Mouse (Mus musculus) MEL (cell line): ENCODE results near the gene Hgfac. TPM values are rescaled to one million over a fixed set of nuclear protein-coding genes. Genes with fewer than 3 reads are reported as not detected.

Experiments
- DNase-seq: peaks from one replicate; pipeline ENCODE4 v3.0.0; 2011; ENCODE audit warnings: low read depth, low spot score
- H3K27ac ChIP-seq: 2 replicates; pipeline ENCODE4 v1.5.1; 2012; ENCODE audit warnings: low read depth, mild to moderate bottlenecking, control low read depth, low read length, moderate library complexity; ENCODE audit not compliant: control insufficient read depth
- H3K27me3 ChIP-seq, 2 experiments: fragments of 150-350 bp in 1 of 2; sonication (generic) in 1 of 2; 2 replicates each; pipeline ENCODE4 v1.6.1; 2012; ENCODE audit warnings: low read length in 2 of 2, mild to moderate bottlenecking in 2 of 2, improper control_type of control experiment in 1 of 2, moderate library complexity in 1 of 2; ENCODE audit not compliant: insufficient read depth in 2 of 2, control insufficient read depth in 1 of 2
- H3K36me3 ChIP-seq, 2 experiments: 2 replicates each; pipeline ENCODE4 v1.6.1; 2012 to 2014; ENCODE audit warnings: low read length in 2 of 2, improper control_type of control experiment in 1 of 2, inconsistent platforms in 1 of 2, mild to moderate bottlenecking in 1 of 2; ENCODE audit not compliant: insufficient read depth in 2 of 2, control insufficient read depth in 1 of 2
- H3K4me1 ChIP-seq, 2 experiments: fragments of 150-350 bp in 1 of 2; sonication (generic) in 1 of 2; 2 replicates each; pipeline ENCODE4 v1.6.1; 2012; ENCODE audit warnings: low read length in 2 of 2, improper control_type of control experiment in 1 of 2, mild to moderate bottlenecking in 1 of 2; ENCODE audit not compliant: insufficient read depth in 2 of 2, control insufficient read depth in 1 of 2
- H3K4me3 ChIP-seq, 2 experiments: fragments of 150-350 bp in 1 of 2; sonication (generic) in 1 of 2; 2 replicates each; pipeline ENCODE4 v1.5.1; 2012; ENCODE audit warnings: low read depth in 2 of 2, low read length in 2 of 2, mild to moderate bottlenecking in 2 of 2, moderate library complexity in 2 of 2, control low read depth in 1 of 2, improper control_type of control experiment in 1 of 2; ENCODE audit not compliant: control insufficient read depth in 1 of 2, insufficient read depth in 1 of 2
- H3K79me2 ChIP-seq: 2 replicates; pipeline ENCODE4 v1.6.1; 2012; ENCODE audit warnings: mild to moderate bottlenecking, low read length, moderate library complexity; ENCODE audit not compliant: control insufficient read depth, poor library complexity, insufficient read depth
- H3K9ac ChIP-seq: 2 replicates; pipeline ENCODE4 v1.6.1; 2012; ENCODE audit warnings: low read depth, mild to moderate bottlenecking, control low read depth, low read length, moderate library complexity; ENCODE audit not compliant: control insufficient read depth, poor library complexity, severe bottlenecking
- H3K9me3 ChIP-seq: fragments of 150-350 bp; sonication (generic); replicated peaks from 2 replicates; pipeline ENCODE4 v1.6.1; 2012; ENCODE audit warnings: mild to moderate bottlenecking, low read length, improper control_type of control experiment, moderate library complexity; ENCODE audit not compliant: insufficient read depth
- BHLHE40 ChIP-seq: IDR thresholded peaks from 2 replicates; pipeline ENCODE4 v1.6.1; 2012; ENCODE audit warnings: low read depth, mild to moderate bottlenecking, inconsistent platforms, low read length, improper control_type of control experiment, borderline replicate concordance
- CHD1 ChIP-seq: IDR thresholded peaks from 2 replicates; pipeline ENCODE4 v1.6.1; 2012; ENCODE audit warnings: low read depth, mild to moderate bottlenecking, inconsistent platforms, low read length, improper control_type of control experiment
- CHD2 ChIP-seq: IDR thresholded peaks from 2 replicates; pipeline ENCODE4 v1.6.1; 2011; ENCODE audit warnings: low read length, improper control_type of control experiment
- E2F4 ChIP-seq: IDR thresholded peaks from 2 replicates; pipeline ENCODE4 v1.6.1; 2011; ENCODE audit warnings: low read depth, low read length, improper control_type of control experiment, borderline replicate concordance
- ELF1 ChIP-seq: IDR thresholded peaks from 2 replicates; pipeline ENCODE4 v1.6.1; 2014; ENCODE audit warnings: low read depth, mild to moderate bottlenecking, inconsistent platforms, low read length, improper control_type of control experiment, moderate library complexity
- ETS1 ChIP-seq: IDR thresholded peaks from 2 replicates; pipeline ENCODE4 v1.6.1; 2012; ENCODE audit warnings: low read depth, mild to moderate bottlenecking, inconsistent platforms, low read length, improper control_type of control experiment, moderate library complexity
- GATA1 ChIP-seq: IDR thresholded peaks from 2 replicates; pipeline ENCODE4 v1.6.1; 2011; ENCODE audit warnings: low read depth, low read length, improper control_type of control experiment
- HCFC1 ChIP-seq: IDR thresholded peaks from 2 replicates; pipeline ENCODE4 v1.6.1; 2012; ENCODE audit warnings: low read depth, mild to moderate bottlenecking, inconsistent platforms, low read length, improper control_type of control experiment, moderate library complexity
- MAX ChIP-seq: IDR thresholded peaks from 2 replicates; pipeline ENCODE4 v1.6.1; 2011; ENCODE audit warnings: low read length, improper control_type of control experiment
- MAZ ChIP-seq: IDR thresholded peaks from 2 replicates; pipeline ENCODE4 v1.6.1; 2012; ENCODE audit warnings: low read depth, mild to moderate bottlenecking, inconsistent platforms, low read length, improper control_type of control experiment
- MEF2A ChIP-seq: IDR thresholded peaks from 2 replicates; pipeline ENCODE4 v1.6.1; 2014; ENCODE audit warnings: low read depth, mild to moderate bottlenecking, inconsistent platforms, low read length, improper control_type of control experiment; ENCODE audit not compliant: poor library complexity, insufficient replicate concordance, severe bottlenecking; ENCODE audit errors: extremely low read depth
- MYB ChIP-seq: IDR thresholded peaks from 2 replicates; pipeline ENCODE4 v1.6.1; 2011; ENCODE audit warnings: mild to moderate bottlenecking, low read depth, low read length, improper control_type of control experiment
- MYC ChIP-seq: IDR thresholded peaks from 2 replicates; pipeline ENCODE4 v1.6.1; 2011; ENCODE audit warnings: low read depth, mild to moderate bottlenecking, low read length, improper control_type of control experiment, moderate library complexity
- NELFE ChIP-seq: IDR thresholded peaks from 2 replicates; pipeline ENCODE4 v1.6.1; 2011; ENCODE audit warnings: low read depth, low read length, improper control_type of control experiment
- POLR2A ChIP-seq, 2 experiments: IDR thresholded peaks; 2 replicates each; pipeline ENCODE4 v1.6.1; 2011 to 2012; ENCODE audit warnings: low read length in 2 of 2, mild to moderate bottlenecking in 2 of 2, control low read depth in 1 of 2, improper control_type of control experiment in 1 of 2, low read depth in 1 of 2, moderate library complexity in 1 of 2; ENCODE audit not compliant: control insufficient read depth in 1 of 2, insufficient read depth in 1 of 2, poor library complexity in 1 of 2
- POLR2AphosphoS2 ChIP-seq: IDR thresholded peaks from 2 replicates; pipeline ENCODE4 v1.6.1; 2011; ENCODE audit warnings: low read length, improper control_type of control experiment
- POLR2AphosphoS5 ChIP-seq: IDR thresholded peaks from 2 replicates; pipeline ENCODE4 v1.6.1; 2012; ENCODE audit warnings: low read depth, borderline replicate concordance, mild to moderate bottlenecking, inconsistent platforms, low read length, moderate library complexity, mixed read lengths
- SIN3A ChIP-seq: IDR thresholded peaks from 2 replicates; pipeline ENCODE4 v1.6.1; 2012; ENCODE audit warnings: low read length, improper control_type of control experiment, inconsistent platforms
- SMC3 ChIP-seq: IDR thresholded peaks from 2 replicates; pipeline ENCODE4 v1.6.1; 2011; ENCODE audit warnings: low read depth, low read length, improper control_type of control experiment
- TAL1 ChIP-seq: IDR thresholded peaks from 2 replicates; pipeline ENCODE4 v1.6.1; 2012; ENCODE audit warnings: mild to moderate bottlenecking, inconsistent platforms, low read length, moderate library complexity, mixed read lengths
- UBTF ChIP-seq: IDR thresholded peaks from 2 replicates; pipeline ENCODE4 v1.6.1; 2012; ENCODE audit warnings: low read depth, mild to moderate bottlenecking, inconsistent platforms, low read length, improper control_type of control experiment, moderate library complexity, borderline replicate concordance; ENCODE audit not compliant: insufficient read depth
- USF1 ChIP-seq: IDR thresholded peaks from 2 replicates; pipeline ENCODE4 v1.6.1; 2014; ENCODE audit warnings: low read depth, mild to moderate bottlenecking, inconsistent platforms, low read length, improper control_type of control experiment, moderate library complexity
- USF2 ChIP-seq, 2 experiments: IDR thresholded peaks; 2 replicates each; pipeline ENCODE4 v1.6.1; 2011 to 2012; ENCODE audit warnings: improper control_type of control experiment in 2 of 2, low read length in 2 of 2, borderline replicate concordance in 1 of 2, inconsistent platforms in 1 of 2, low read depth in 1 of 2, mild to moderate bottlenecking in 1 of 2; ENCODE audit not compliant: insufficient read depth in 1 of 2
- ZC3H11A ChIP-seq: IDR thresholded peaks from 2 replicates; pipeline ENCODE4 v1.6.1; 2012; ENCODE audit warnings: low read depth, mild to moderate bottlenecking, inconsistent platforms, low read length, improper control_type of control experiment
- ZKSCAN1 ChIP-seq: IDR thresholded peaks from 2 replicates; pipeline ENCODE4 v1.6.1; 2012; ENCODE audit warnings: low read depth, mild to moderate bottlenecking, inconsistent platforms, low read length, improper control_type of control experiment, moderate library complexity
- ZNF384 ChIP-seq: IDR thresholded peaks from 2 replicates; pipeline ENCODE4 v1.6.1; 2012; ENCODE audit warnings: low read depth, mild to moderate bottlenecking, inconsistent platforms, low read length, improper control_type of control experiment
- polyA plus RNA-seq, 2 experiments: library from polyadenylated mRNA; stranded (reverse) in 1 of 2; unstranded in 1 of 2; fragments of >175 nt in 1 of 2; fragments of >200 nt in 1 of 2; gene quantifications; 2 replicates each; pipeline versions ENCODE4 v1.2.1 to v1.2.4; 2012; ENCODE audit warnings: low replicate concordance in 2 of 2, low read depth in 1 of 2; ENCODE audit not compliant: insufficient read length in 2 of 2, insufficient read depth in 1 of 2, missing spikeins in 1 of 2
- total RNA-seq: library from RNA; depleted of rRNA; stranded (reverse); fragments of 300-350 nt; gene quantifications from 2 replicates; pipeline ENCODE4 v1.2.3, GENCODE M21; 2012

Gene Hgfac
- total and polyA plus RNA-seq, 3 experiments, result 0.62 to 1.6 TPM; not detected in 1

GRCm38 (mm10) chr5:35004769-35005168 lies 36.5 kb upstream of the Hgfac start:
- Histone ChIP-seq H3K9me3 (no peaks in the 10 kb centered on the region), H3K36me3 (peaks cover 0 to 3% of the 10 kb centered on the region in 2 experiments; a peak in 1 of 4 replicates), H3K9ac (no peak overlapping the region), H3K79me2 (no peaks in the 10 kb centered on the region), H3K4me1 (peaks cover 0 to 6% of the 10 kb centered on the region in 2 experiments; a peak in 2 of 4 replicates), H3K4me3 (no peak overlapping the region), H3K27ac (no peak overlapping the region), H3K27me3 (no peaks in the 10 kb centered on the region)
- no peak for TF ChIP-seq POLR2A (IDR thresholded peaks at IDR 0.05; ENCODE audit: control insufficient read depth in 1 of 2, insufficient read depth in 1 of 2, low read depth in 1 of 2, low read length in 2 of 2, poor library complexity in 1 of 2)
- TF ChIP-seq ZC3H11A, result no peak
- TF ChIP-seq MEF2A, result no peak
- no peak for TF ChIP-seq GATA1
- no peak for TF ChIP-seq USF1
- no peak for TF ChIP-seq ELF1
- TF ChIP-seq USF2 (IDR thresholded peaks at IDR 0.05; ENCODE audit: borderline replicate concordance in 1 of 2, insufficient read depth in 1 of 2, low read depth in 1 of 2, low read length in 2 of 2), result no peak
- no peak for TF ChIP-seq MYB
- TF ChIP-seq POLR2AphosphoS2, result no peak
- no peak for TF ChIP-seq MYC
- TF ChIP-seq ETS1, result no peak
- TF ChIP-seq ZNF384, result no peak
- TF ChIP-seq SIN3A, result no peak
- no peak for TF ChIP-seq NELFE
- DNase-seq, result no peak

DNA sequence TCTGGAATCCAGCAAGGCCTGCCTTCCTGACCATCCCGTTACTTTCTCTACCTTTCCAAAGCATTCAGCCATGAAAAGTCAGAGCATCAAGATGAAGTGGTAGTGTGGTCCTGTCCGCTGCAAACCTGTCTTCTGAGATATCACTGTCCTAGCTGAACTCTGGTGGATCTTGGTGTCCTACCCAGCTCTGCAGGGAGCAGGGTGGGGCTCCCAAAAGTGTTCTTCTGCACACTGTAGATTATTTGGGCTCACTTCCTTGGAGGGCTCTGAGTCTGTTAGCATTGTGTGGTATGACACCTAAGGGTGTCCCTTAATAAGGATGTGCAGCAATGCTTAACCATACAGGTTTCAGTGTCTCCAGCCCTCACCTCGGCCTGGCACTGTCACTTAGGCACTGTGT lies 35.6 kb upstream of the Hgfac start:
- no peaks in the 10 kb centered on the region for H3K79me2 ChIP-seq
- no peak for DNase-seq
- H3K4me1 ChIP-seq, result peaks cover 0 to 6% of the 10 kb centered on the region in 2 experiments; a peak in 2 of 4 replicates

More for the DNA sequence above, 35.6 kb upstream of the Hgfac start:
- TF ChIP-seq CHD1 (no peak), SMC3 (no peak), ZNF384 (no peak), POLR2AphosphoS5 (no peak), SIN3A (no peak), MAX (no peak), TAL1 (no peak), MAZ (no peak), E2F4 (no peak), BHLHE40 (no peak), HCFC1 (no peak), ELF1 (no peak), UBTF (no peak), CHD2 (no peak), ZKSCAN1 (no peak)
- Histone ChIP-seq H3K9ac (no peak overlapping the region), H3K4me3 (no peak overlapping the region), H3K36me3 (peaks cover 0 to 3% of the 10 kb centered on the region in 2 experiments; a peak in 1 of 4 replicates), H3K9me3 (no peaks in the 10 kb centered on the region), H3K27ac (no peak overlapping the region), H3K27me3 (no peaks in the 10 kb centered on the region)
